Mouse (Mus musculus) hindbrain, embryonic 16.5 days (tissue): ENCODE measurements around the gene Tead1. TPM values are rescaled to one million over a fixed set of nuclear protein-coding genes. Genes with fewer than 3 reads are reported as not detected.

Experiments used
- ATAC-seq: fragments of 200-750 bp; cut with Nextera tagmentation; 2 replicates; pipeline ENCODE4 v1.8.0; 2017; ENCODE audit warnings: moderate TSS enrichment, moderate library complexity
- H3K27ac ChIP-seq: fragments of 300-500 bp; sonication (generic); 2 replicates; pipeline ENCODE4 v1.5.1; 2014; ENCODE audit warnings: low read depth, mild to moderate bottlenecking, control low read depth, low read length, moderate library complexity
- H3K27me3 ChIP-seq: fragments of 300-500 bp; sonication (generic); replicated peaks from 2 replicates; pipeline ENCODE4 v1.6.1; 2014; ENCODE audit warnings: low read length; ENCODE audit not compliant: control insufficient read depth, insufficient read depth
- H3K36me3 ChIP-seq: fragments of 300-500 bp; sonication (generic); 2 replicates; pipeline ENCODE4 v1.6.1; 2014; ENCODE audit warnings: mild to moderate bottlenecking, low read length, moderate library complexity, mixed read lengths; ENCODE audit not compliant: control insufficient read depth, insufficient read depth
- H3K4me1 ChIP-seq: fragments of 300-500 bp; sonication (generic); 2 replicates; pipeline ENCODE4 v1.6.1; 2014; ENCODE audit warnings: low read depth, low read length; ENCODE audit not compliant: control insufficient read depth, insufficient read depth
- H3K4me2 ChIP-seq: fragments of 300-500 bp; sonication (generic); 2 replicates; pipeline ENCODE4 v1.6.1; 2014; ENCODE audit warnings: mild to moderate bottlenecking, low read length, control low read depth, moderate library complexity
- H3K4me3 ChIP-seq: fragments of 300-500 bp; sonication (generic); 2 replicates; pipeline ENCODE4 v1.5.1; 2014; ENCODE audit warnings: mild to moderate bottlenecking, low read length, control low read depth, moderate library complexity
- H3K9ac ChIP-seq: fragments of 300-500 bp; sonication (generic); 2 replicates; pipeline ENCODE4 v1.6.1; 2014; ENCODE audit warnings: low read depth, mild to moderate bottlenecking, control low read depth, low read length, moderate library complexity
- H3K9me3 ChIP-seq: fragments of 300-500 bp; sonication (generic); 2 replicates; pipeline ENCODE4 v1.6.1; 2014; ENCODE audit warnings: mild to moderate bottlenecking, low read length, moderate library complexity; ENCODE audit not compliant: control insufficient read depth
- WGBS: fragments of 180-500 bp; shearing (Covaris S2); extraction: QIAGEN DNeasy Blood & Tissue Kit; methylation state at CpG from one replicate; pipeline ENCODE4 v1.1.7; 2014; 5-methylcytosine and 5-hydroxymethylcytosine counted together
- polyA plus RNA-seq: library from polyadenylated mRNA; unstranded; fragments of >200 nt; fragmentation: Nextera tagmentation; extraction: Ambion mirVana; gene quantifications from 2 replicates; pipeline ENCODE4 v1.2.1, GENCODE M21; 2015

Tead1 gene
- polyA plus RNA-seq, 1 experiment from 2014 or later = 12.1 TPM

GRCm38 (mm10) chr7:112823621-112824020 is 144.5 kb downstream of the Tead1 start:
- ATAC-seq = peak; percentile 57
- Histone ChIP-seq H3K27ac (peak overlapping the region; percentile 74), H3K9me3 (no peaks in the 10 kb centered on the region), H3K4me1 (peaks cover 37% of the 10 kb centered on the region), H3K9ac (no peak overlapping the region), H3K4me2 (peak overlapping the region; percentile 28), H3K36me3 (no peaks in the 10 kb centered on the region), H3K27me3 (no peaks in the 10 kb centered on the region; the same call in 1 of the 2 replicates), H3K4me3 (no peak overlapping the region)
- WGBS = 5% methylated on average over 5 of the region's 5 CpGs

- Histone ChIP-seq H3K4me3 (no peak overlapping the region), H3K27ac (peak overlapping the region; percentile 72), H3K27me3 (no peaks in the 10 kb centered on the region), H3K36me3 (no peaks in the 10 kb centered on the region), H3K9me3 (no peaks in the 10 kb centered on the region), H3K4me1 (peaks cover 37% of the 10 kb centered on the region), H3K4me2 (0 out of 2 replicates have a peak overlapping the region, but pooled peaks have one; percentile 1), H3K9ac (no peak overlapping the region)
- WGBS = 9% methylated on average over 11 of the region's 11 CpGs
- ATAC-seq = 0 out of 2 replicates have a peak, but pooled peaks have one; percentile 2
Observed at GRCm38 (mm10) chr7:112825339-112825781, 146.2 kb downstream of the Tead1 start.

GRCm38 (mm10) chr7:112826114-112826911 is 147.2 kb downstream of the Tead1 start:
- Histone ChIP-seq H3K4me2 (peak overlapping the region; percentile 1; the same call in 1 of the 2 replicates), H3K4me1 (peaks cover 37% of the 10 kb centered on the region), H3K4me3 (no peak overlapping the region), H3K36me3 (no peaks in the 10 kb centered on the region), H3K27ac (peak overlapping the region; percentile 72), H3K27me3 (no peaks in the 10 kb centered on the region), H3K9me3 (no peaks in the 10 kb centered on the region), H3K9ac (0 out of 2 replicates have a peak overlapping the region, but pooled peaks have one; percentile 33)
- WGBS = 10% methylated on average over 17 of the region's 17 CpGs
- ATAC-seq = peak; percentile 89

GRCm38 (mm10) chr7:112828016-112828695 is 149.0 kb downstream of the Tead1 start:
- no peak overlapping the region for H3K4me3 ChIP-seq
- H3K9ac ChIP-seq = no peak overlapping the region
- no peaks in the 10 kb centered on the region for H3K36me3 ChIP-seq
- no peak for ATAC-seq
- peaks cover 32% of the 10 kb centered on the region for H3K4me1 ChIP-seq
- no peak overlapping the region for H3K27ac ChIP-seq
- 53% methylated on average over 10 of the region's 10 CpGs for WGBS
- no peaks in the 10 kb centered on the region for H3K9me3 ChIP-seq
- H3K4me2 ChIP-seq = no peak overlapping the region
- no peaks in the 10 kb centered on the region for H3K27me3 ChIP-seq

GRCm38 (mm10) chr7:112828696-112829022 is 149.5 kb downstream of the Tead1 start:
- Histone ChIP-seq H3K4me1 (peaks cover 27% of the 10 kb centered on the region), H3K27ac (no peak overlapping the region), H3K9me3 (no peaks in the 10 kb centered on the region), H3K9ac (no peak overlapping the region), H3K36me3 (no peaks in the 10 kb centered on the region), H3K4me3 (no peak overlapping the region), H3K4me2 (no peak overlapping the region), H3K27me3 (no peaks in the 10 kb centered on the region)
- ATAC-seq = no peak

GRCm38 (mm10) chr7:112830946-112831345 is 151.8 kb downstream of the Tead1 start:
- peaks cover 20% of the 10 kb centered on the region for H3K4me1 ChIP-seq
- no peaks in the 10 kb centered on the region for H3K27me3 ChIP-seq
- no peak for ATAC-seq
- no peak overlapping the region for H3K4me3 ChIP-seq
- WGBS = 64% methylated on average over 4 of the region's 4 CpGs
- H3K27ac ChIP-seq = no peak overlapping the region
- no peaks in the 10 kb centered on the region for H3K9me3 ChIP-seq
- no peak overlapping the region for H3K9ac ChIP-seq
- H3K36me3 ChIP-seq = no peaks in the 10 kb centered on the region
- H3K4me2 ChIP-seq = no peak overlapping the region

- no peaks in the 10 kb centered on the region for H3K36me3 ChIP-seq
- no peaks in the 10 kb centered on the region for H3K27me3 ChIP-seq
- peaks cover 15% of the 10 kb centered on the region for H3K4me1 ChIP-seq
- no peak for ATAC-seq
- no peak overlapping the region for H3K27ac ChIP-seq
- WGBS = 72% methylated on average over 4 of the region's 4 CpGs
- no peak overlapping the region for H3K4me3 ChIP-seq
- no peaks in the 10 kb centered on the region for H3K9me3 ChIP-seq
- no peak overlapping the region for H3K9ac ChIP-seq
- no peak overlapping the region for H3K4me2 ChIP-seq
Observed at GRCm38 (mm10) chr7:112831446-112831845, 152.3 kb downstream of the Tead1 start.

GRCm38 (mm10) chr7:112833132-112833531 is 154.0 kb downstream of the Tead1 start:
- no peak for ATAC-seq
- Histone ChIP-seq H3K4me2 (no peak overlapping the region), H3K4me3 (no peak overlapping the region), H3K4me1 (peaks cover 6% of the 10 kb centered on the region), H3K9ac (no peak overlapping the region), H3K27me3 (no peaks in the 10 kb centered on the region), H3K27ac (peak overlapping the region; percentile 20; the same call in 1 of the 2 replicates), H3K9me3 (no peaks in the 10 kb centered on the region), H3K36me3 (no peaks in the 10 kb centered on the region)
- 83% methylated on average over 4 of the region's 4 CpGs for WGBS

- peak; percentile 47; the same call in 1 of the 2 replicates for ATAC-seq
- no peak overlapping the region for H3K4me3 ChIP-seq
- H3K4me1 ChIP-seq = peaks cover 24% of the 10 kb centered on the region
- no peaks in the 10 kb centered on the region for H3K36me3 ChIP-seq
- no peaks in the 10 kb centered on the region for H3K27me3 ChIP-seq
- 46% methylated on average over 9 of the region's 9 CpGs for WGBS
- peak overlapping the region; percentile 25; the same call in 1 of the 2 replicates for H3K27ac ChIP-seq
- no peak overlapping the region for H3K9ac ChIP-seq
- no peak overlapping the region for H3K4me2 ChIP-seq
- H3K9me3 ChIP-seq = no peaks in the 10 kb centered on the region
Observed at GRCm38 (mm10) chr7:112836076-112836475, 157.0 kb downstream of the Tead1 start.
